Mouse (Mus musculus): ENCODE data around the gene Cbx5. TPM values are rescaled to one million over a fixed set of nuclear protein-coding genes. Genes with fewer than 3 reads are reported as not detected.

Cbx5 gene
- polyA plus RNA-seq, 1 experiment, result 52.7 TPM

DNA sequence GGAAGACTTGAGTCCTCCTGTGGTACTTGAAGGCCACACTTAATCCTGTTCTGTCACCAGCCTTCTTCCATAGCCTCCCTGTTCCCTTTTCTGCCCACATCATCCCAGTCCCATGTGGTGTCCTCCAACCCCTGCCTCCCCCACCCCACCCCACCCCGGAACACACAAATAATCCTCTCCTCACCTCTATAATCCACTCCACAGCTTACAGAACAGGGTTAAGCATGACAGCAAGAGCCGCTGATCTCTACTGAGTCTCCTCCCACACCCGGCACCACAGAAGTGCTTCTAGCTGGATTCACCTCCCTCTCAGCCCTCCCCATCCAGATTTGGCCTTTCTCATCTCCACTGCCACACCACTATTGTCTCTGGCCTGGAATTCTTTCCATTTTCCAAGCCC lies 71.8 kb downstream of the Cbx5 start:
- peaks cover 2% of the 10 kb centered on the region; the same call in 1 of the 2 replicates for H3K27me3 ChIP-seq (ENCODE audit: control insufficient read depth, insufficient read depth, low read length)

GRCm38 (mm10) chr15:103167042-103167615 lies 72.5 kb downstream of the Cbx5 start, which contains the start of gene Smug1:
TSS of gene Smug1 (minus strand) at chr15:103167092.
- DNase-seq, result no peak
- H3K4me1 ChIP-seq (ENCODE audit: control insufficient read depth, insufficient read depth, low read length), result no peaks in the 10 kb centered on the region; the same call in 1 of the 2 replicates
- no peak within 1 kb of the TSS for H3K27ac ChIP-seq (ENCODE audit: insufficient read depth, low read length)
- WGBS, result 58% methylated on average over 6 of the region's 6 CpGs
- H3K4me3 ChIP-seq (replicated peaks; ENCODE audit: insufficient read depth, low read depth, low read length), result no peak within 1 kb of the TSS
- TF ChIP-seq POLR2A (IDR thresholded peaks at IDR 0.05; ENCODE audit: borderline replicate concordance, insufficient read depth, low read length) (no peak), CTCF (IDR thresholded peaks at IDR 0.05; ENCODE audit: borderline replicate concordance, insufficient read depth, low read depth, low read length) (no peak)
- peaks cover 2% of the 10 kb centered on the region; the same call in 1 of the 2 replicates for H3K27me3 ChIP-seq (ENCODE audit: control insufficient read depth, insufficient read depth, low read length)

More for the DNA sequence above, 71.8 kb downstream of the Cbx5 start:
- no peak overlapping the region for H3K4me3 ChIP-seq (replicated peaks; ENCODE audit: insufficient read depth, low read depth, low read length)
- WGBS, result 60% methylated on average over 3 of the region's 3 CpGs
- no peaks in the 10 kb centered on the region; the same call in 1 of the 2 replicates for H3K4me1 ChIP-seq (ENCODE audit: control insufficient read depth, insufficient read depth, low read length)
- no peak overlapping the region for H3K27ac ChIP-seq (ENCODE audit: insufficient read depth, low read length)
- TF ChIP-seq CTCF (IDR thresholded peaks at IDR 0.05; ENCODE audit: borderline replicate concordance, insufficient read depth, low read depth, low read length), result no peak
- TF ChIP-seq POLR2A (IDR thresholded peaks at IDR 0.05; ENCODE audit: borderline replicate concordance, insufficient read depth, low read length), result no peak
- no peak for DNase-seq

GRCm38 (mm10) chr15:103165924-103166323 lies 73.7 kb downstream of the Cbx5 start:
- WGBS, result 44% methylated on average over 5 of the region's 5 CpGs
- no peak overlapping the region for H3K4me3 ChIP-seq (replicated peaks; ENCODE audit: insufficient read depth, low read depth, low read length)
- no peak overlapping the region for H3K27ac ChIP-seq (ENCODE audit: insufficient read depth, low read length)
- no peaks in the 10 kb centered on the region; the same call in 1 of the 2 replicates for H3K4me1 ChIP-seq (ENCODE audit: control insufficient read depth, insufficient read depth, low read length)
- TF ChIP-seq CTCF (IDR thresholded peaks at IDR 0.05; ENCODE audit: borderline replicate concordance, insufficient read depth, low read depth, low read length), result no peak
- no peak for TF ChIP-seq POLR2A (IDR thresholded peaks at IDR 0.05; ENCODE audit: borderline replicate concordance, insufficient read depth, low read length)
- DNase-seq, result no peak
- peaks cover 2% of the 10 kb centered on the region; the same call in 1 of the 2 replicates for H3K27me3 ChIP-seq (ENCODE audit: control insufficient read depth, insufficient read depth, low read length)

DNA sequence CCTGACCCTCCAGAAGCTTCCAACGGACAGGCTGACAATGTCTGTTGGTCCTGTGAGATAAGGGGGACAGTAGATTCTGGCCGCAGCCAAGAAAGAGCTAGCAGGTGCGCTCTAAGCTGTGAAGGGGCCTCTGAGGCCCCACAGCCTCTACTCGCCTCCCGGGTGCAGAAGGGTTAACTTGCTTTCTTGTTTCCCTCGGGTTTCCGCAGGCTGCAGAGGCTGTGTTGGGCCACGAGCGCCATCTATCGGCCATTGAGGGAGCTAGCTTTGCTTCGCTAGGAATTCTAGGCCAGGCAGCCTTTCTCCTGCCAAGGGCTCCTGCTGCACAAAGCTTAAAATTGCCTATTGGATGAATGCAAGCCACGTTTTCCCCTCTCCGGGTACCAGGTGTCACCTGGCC lies 74.2 kb downstream of the Cbx5 start:
- no peak overlapping the region for H3K4me3 ChIP-seq (replicated peaks; ENCODE audit: insufficient read depth, low read depth, low read length)
- no peaks in the 10 kb centered on the region; the same call in 1 of the 2 replicates for H3K4me1 ChIP-seq (ENCODE audit: control insufficient read depth, insufficient read depth, low read length)
- H3K27me3 ChIP-seq (ENCODE audit: control insufficient read depth, insufficient read depth, low read length), result peaks cover 2% of the 10 kb centered on the region; the same call in 1 of the 2 replicates
- DNase-seq, result peak; percentile 89 to 91
- 2% methylated on average over 13 of the region's 13 CpGs for WGBS
- no peak overlapping the region for H3K27ac ChIP-seq (ENCODE audit: insufficient read depth, low read length)
- peak; percentile 89 for TF ChIP-seq CTCF (IDR thresholded peaks at IDR 0.05; ENCODE audit: borderline replicate concordance, insufficient read depth, low read depth, low read length)
- no peak for TF ChIP-seq POLR2A (IDR thresholded peaks at IDR 0.05; ENCODE audit: borderline replicate concordance, insufficient read depth, low read length)

DNA sequence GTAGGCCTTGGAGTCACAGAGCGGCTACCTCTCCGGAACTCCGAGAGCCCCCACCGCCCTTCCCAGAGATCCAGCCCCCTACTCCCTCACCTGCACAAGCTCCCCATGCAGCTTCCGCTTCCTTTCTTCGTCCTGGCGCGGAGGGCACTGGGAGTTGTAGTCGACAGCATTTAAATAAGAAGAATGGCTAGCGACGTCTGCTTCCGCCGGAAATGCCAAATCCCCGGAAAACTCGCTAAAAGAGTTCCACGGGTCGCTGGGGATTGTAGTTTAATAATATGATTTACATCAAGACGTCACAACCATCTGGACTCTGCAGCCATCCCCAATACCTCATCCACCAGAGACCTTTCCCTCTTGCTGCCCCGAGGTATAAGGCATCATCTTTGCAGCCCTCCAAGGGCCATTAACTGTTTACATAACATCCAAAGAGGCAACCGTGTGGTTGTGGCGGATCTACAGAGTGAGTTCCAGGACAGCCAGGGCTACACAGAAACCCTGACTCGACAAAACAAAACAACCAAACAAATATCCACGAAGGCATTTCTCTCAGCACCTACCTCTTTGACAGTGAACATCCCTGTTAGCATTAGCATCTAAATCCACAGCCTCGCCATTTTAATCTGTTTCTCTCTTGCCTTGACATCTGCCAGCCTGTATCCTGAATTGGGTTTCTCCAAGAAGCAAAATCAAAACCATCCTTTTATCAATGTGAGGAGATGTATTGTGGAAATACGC lies 76.3 kb downstream of the Cbx5 start:
- H3K27me3 ChIP-seq (ENCODE audit: control insufficient read depth, insufficient read depth, low read length), result no peaks in the 10 kb centered on the region
- DNase-seq, result peak; percentile 92 to 95
- H3K4me3 ChIP-seq (replicated peaks; ENCODE audit: insufficient read depth, low read depth, low read length), result peak overlapping the region; percentile 81
- TF ChIP-seq CTCF (IDR thresholded peaks at IDR 0.05; ENCODE audit: borderline replicate concordance, insufficient read depth, low read depth, low read length), result no peak
- TF ChIP-seq POLR2A (IDR thresholded peaks at IDR 0.05; ENCODE audit: borderline replicate concordance, insufficient read depth, low read length), result peak; percentile 77; the same call in 1 of the 2 replicates
- H3K27ac ChIP-seq (ENCODE audit: insufficient read depth, low read length), result peak overlapping the region; percentile 27; the same call in 1 of the 2 replicates
- WGBS, result 9% methylated on average over 25 of the region's 25 CpGs
- H3K4me1 ChIP-seq (ENCODE audit: control insufficient read depth, insufficient read depth, low read length), result no peaks in the 10 kb centered on the region

DNA sequence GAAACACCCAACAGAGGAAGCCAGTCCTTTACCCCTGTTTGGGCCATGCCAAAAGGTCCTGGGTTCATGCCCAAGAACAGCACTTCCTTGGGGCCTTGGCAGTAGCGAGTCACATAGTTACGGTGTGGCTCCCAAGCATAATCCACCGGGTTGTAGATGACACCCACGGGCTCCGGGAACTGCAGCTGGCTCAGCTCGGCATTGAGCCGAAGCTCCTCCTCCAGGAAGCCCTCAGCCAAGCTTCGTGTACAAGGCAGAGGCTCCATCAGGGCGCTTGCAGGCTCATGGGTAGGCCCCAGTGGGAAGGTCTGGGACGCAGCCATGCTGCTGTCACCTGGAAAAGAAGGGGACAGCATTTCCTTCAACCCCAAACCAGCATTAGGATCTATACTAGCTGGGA lies 82.0 kb downstream of the Cbx5 start:
- TF ChIP-seq CTCF (IDR thresholded peaks at IDR 0.05; ENCODE audit: borderline replicate concordance, insufficient read depth, low read depth, low read length) (no peak), POLR2A (IDR thresholded peaks at IDR 0.05; ENCODE audit: borderline replicate concordance, insufficient read depth, low read length) (no peak)
- no peaks in the 10 kb centered on the region for H3K4me1 ChIP-seq (ENCODE audit: control insufficient read depth, insufficient read depth, low read length)
- no peak overlapping the region for H3K27ac ChIP-seq (ENCODE audit: insufficient read depth, low read length)
- H3K4me3 ChIP-seq (replicated peaks; ENCODE audit: insufficient read depth, low read depth, low read length), result no peak overlapping the region
- DNase-seq, result no peak
- WGBS, result 58% methylated on average over 10 of the region's 10 CpGs
- H3K27me3 ChIP-seq (ENCODE audit: control insufficient read depth, insufficient read depth, low read length), result no peaks in the 10 kb centered on the region

DNA sequence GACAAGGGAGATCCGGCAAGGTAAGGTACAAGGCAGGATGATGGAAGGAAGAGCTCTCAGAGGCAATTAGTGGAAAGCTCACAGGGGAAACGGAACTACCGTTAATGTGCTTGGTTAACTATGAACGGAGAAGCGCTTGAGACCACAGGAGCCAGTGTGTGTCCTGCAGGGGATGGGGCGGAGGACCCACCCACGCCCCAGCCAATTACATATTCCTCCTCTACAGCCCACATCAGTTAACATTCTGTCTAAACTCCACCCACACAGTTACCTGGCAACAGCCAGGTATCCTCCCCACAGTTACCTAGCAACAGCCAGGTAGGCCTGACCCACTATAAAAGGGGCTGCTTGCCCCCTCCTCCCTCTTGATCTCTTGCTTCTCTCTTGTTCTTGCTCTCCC lies 82.7 kb downstream of the Cbx5 start:
- no peak for TF ChIP-seq CTCF (IDR thresholded peaks at IDR 0.05; ENCODE audit: borderline replicate concordance, insufficient read depth, low read depth, low read length)
- no peak for TF ChIP-seq POLR2A (IDR thresholded peaks at IDR 0.05; ENCODE audit: borderline replicate concordance, insufficient read depth, low read length)
- 81% methylated on average over 7 of the region's 7 CpGs for WGBS
- H3K27ac ChIP-seq (ENCODE audit: insufficient read depth, low read length), result no peak overlapping the region
- DNase-seq, result no peak
- no peak overlapping the region for H3K4me3 ChIP-seq (replicated peaks; ENCODE audit: insufficient read depth, low read depth, low read length)
- no peaks in the 10 kb centered on the region for H3K4me1 ChIP-seq (ENCODE audit: control insufficient read depth, insufficient read depth, low read length)
- no peaks in the 10 kb centered on the region for H3K27me3 ChIP-seq (ENCODE audit: control insufficient read depth, insufficient read depth, low read length)
